Mouse (Mus musculus) midbrain, embryonic 15.5 days (tissue): ENCODE data around the gene Smim20. TPM values are rescaled to one million over a fixed set of nuclear protein-coding genes. Genes with fewer than 3 reads are reported as not detected.

Experiments used
- ATAC-seq: fragments of 200-750 bp; cut with Nextera tagmentation; replicated peaks from 2 replicates; pipeline ENCODE4 v1.8.0; 2017; ENCODE audit warnings: moderate TSS enrichment
- H3K27ac ChIP-seq: fragments of 300-500 bp; sonication (generic); 2 replicates; pipeline ENCODE4 v1.5.1; 2015; ENCODE audit warnings: mild to moderate bottlenecking, inconsistent platforms
- H3K27me3 ChIP-seq: fragments of 300-500 bp; sonication (generic); replicated peaks from 2 replicates; pipeline ENCODE4 v1.6.1; 2015; ENCODE audit warnings: inconsistent platforms
- H3K36me3 ChIP-seq: fragments of 300-500 bp; sonication (generic); replicated peaks from 2 replicates; pipeline ENCODE4 v1.6.1; 2015; ENCODE audit warnings: inconsistent platforms
- H3K4me1 ChIP-seq: fragments of 300-500 bp; sonication (generic); 2 replicates; pipeline ENCODE4 v1.6.1; 2015; ENCODE audit warnings: inconsistent platforms
- H3K4me2 ChIP-seq: fragments of 300-500 bp; sonication (generic); 2 replicates; pipeline ENCODE4 v1.6.1; 2015; ENCODE audit warnings: inconsistent platforms, mild to moderate bottlenecking, moderate library complexity
- H3K4me3 ChIP-seq: fragments of 300-500 bp; sonication (generic); 2 replicates; pipeline ENCODE4 v1.5.1; 2015; ENCODE audit warnings: mild to moderate bottlenecking, inconsistent platforms
- H3K9ac ChIP-seq: fragments of 300-500 bp; sonication (generic); 2 replicates; pipeline ENCODE4 v1.6.1; 2015; ENCODE audit warnings: mild to moderate bottlenecking, inconsistent platforms
- H3K9me3 ChIP-seq: fragments of 300-500 bp; sonication (generic); 2 replicates; pipeline ENCODE4 v1.6.1; 2016; ENCODE audit warnings: inconsistent platforms
- WGBS: fragments of 180-500 bp; shearing (Covaris S2); methylation state at CpG from one replicate; pipeline ENCODE4 v1.1.7; 2015; ENCODE audit warnings: mixed read lengths; 5-methylcytosine and 5-hydroxymethylcytosine counted together
- polyA plus RNA-seq: library from polyadenylated mRNA; unstranded; fragments of >200 nt; fragmentation: Nextera tagmentation; extraction: Ambion mirVana; gene quantifications from 2 replicates; pipeline ENCODE4 v1.2.1, GENCODE M21; 2015

The Smim20 gene
- polyA plus RNA-seq, 1 experiment from 2014 or later, result 67.8 TPM

- Histone ChIP-seq H3K4me2 (no peak overlapping the region), H3K27ac (no peak overlapping the region), H3K4me3 (no peak overlapping the region), H3K4me1 (peaks cover 16% of the 10 kb centered on the region; the same call in 1 of the 2 replicates), H3K9me3 (no peaks in the 10 kb centered on the region), H3K36me3 (no peaks in the 10 kb centered on the region), H3K27me3 (0 out of 2 replicates have a peak, but pooled peaks cover 4% of the 10 kb centered on the region), H3K9ac (no peak overlapping the region)
- 78% methylated on average over 10 of the region's 10 CpGs for WGBS
- ATAC-seq, result no peak
Observed at GRCm38 (mm10) chr5:53243933-53244332, 22.9 kb upstream of the Smim20 start.

DNA sequence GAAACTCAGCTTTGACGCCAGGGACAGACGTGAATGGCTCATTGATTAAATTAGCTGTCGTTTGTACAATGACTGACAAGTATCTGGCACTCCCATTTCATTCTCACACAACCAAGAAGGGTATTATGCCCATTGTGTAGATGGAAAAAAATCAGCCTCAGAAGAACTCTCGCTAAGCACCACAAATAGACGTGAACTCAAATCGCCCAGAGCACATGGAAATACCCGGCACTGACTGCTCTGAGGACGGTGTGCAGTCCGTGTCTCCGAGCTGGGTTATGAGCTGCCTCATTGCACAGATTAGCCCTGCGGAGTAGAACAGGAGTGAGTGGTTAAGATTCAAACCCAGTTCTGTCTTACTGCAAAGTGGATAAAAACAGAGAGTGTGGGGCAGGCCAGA lies 18.4 kb upstream of the Smim20 start:
- H3K36me3 ChIP-seq, result no peaks in the 10 kb centered on the region
- no peak overlapping the region for H3K27ac ChIP-seq
- no peak for ATAC-seq
- H3K9ac ChIP-seq, result no peak overlapping the region
- H3K4me2 ChIP-seq, result no peak overlapping the region
- 29% methylated on average over 11 of the region's 11 CpGs for WGBS
- H3K4me1 ChIP-seq, result peaks cover 6% of the 10 kb centered on the region; the same call in 1 of the 2 replicates
- H3K4me3 ChIP-seq, result no peak overlapping the region
- H3K9me3 ChIP-seq, result no peaks in the 10 kb centered on the region
- 0 out of 2 replicates have a peak, but pooled peaks cover 4% of the 10 kb centered on the region for H3K27me3 ChIP-seq

DNA sequence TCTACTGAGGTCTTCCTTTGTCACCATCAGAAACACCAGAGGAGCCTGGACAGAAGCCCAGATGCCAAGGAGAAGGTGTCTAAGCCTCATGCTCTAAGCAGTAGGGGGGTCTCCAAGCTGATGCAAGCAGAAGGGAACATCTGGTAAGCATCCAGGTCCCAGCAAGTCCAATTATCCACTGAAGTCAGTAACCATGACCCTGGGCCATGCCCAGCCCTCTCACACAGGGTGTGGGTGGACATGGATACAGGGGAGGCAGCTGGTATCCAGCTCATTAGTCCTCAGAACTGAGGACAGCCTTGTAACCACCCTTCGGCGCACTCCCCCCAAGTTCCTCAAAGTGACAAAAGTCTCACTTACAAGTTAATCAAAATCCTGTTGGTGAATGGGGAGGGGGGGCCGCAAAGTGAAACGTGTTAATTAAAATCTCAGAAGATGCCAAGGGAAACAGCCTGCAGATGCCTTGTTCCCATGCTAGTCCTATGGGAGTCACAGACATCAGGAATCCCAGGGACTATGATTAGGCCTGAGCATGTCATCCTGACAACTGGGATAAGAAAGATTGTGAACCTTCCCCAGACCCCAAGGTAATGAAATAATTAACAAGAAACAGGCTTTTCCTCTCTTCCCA lies 17.3 kb upstream of the Smim20 start:
- H3K4me2 ChIP-seq, result no peak overlapping the region
- no peak overlapping the region for H3K4me3 ChIP-seq
- H3K27me3 ChIP-seq, result 0 out of 2 replicates have a peak, but pooled peaks cover 4% of the 10 kb centered on the region
- no peak overlapping the region for H3K9ac ChIP-seq
- peak; percentile 70 for ATAC-seq
- WGBS, result 52% methylated on average over 4 of the region's 4 CpGs
- H3K9me3 ChIP-seq, result no peaks in the 10 kb centered on the region
- H3K36me3 ChIP-seq, result no peaks in the 10 kb centered on the region
- H3K4me1 ChIP-seq, result peaks cover 6% of the 10 kb centered on the region; the same call in 1 of the 2 replicates
- H3K27ac ChIP-seq, result no peak overlapping the region

DNA sequence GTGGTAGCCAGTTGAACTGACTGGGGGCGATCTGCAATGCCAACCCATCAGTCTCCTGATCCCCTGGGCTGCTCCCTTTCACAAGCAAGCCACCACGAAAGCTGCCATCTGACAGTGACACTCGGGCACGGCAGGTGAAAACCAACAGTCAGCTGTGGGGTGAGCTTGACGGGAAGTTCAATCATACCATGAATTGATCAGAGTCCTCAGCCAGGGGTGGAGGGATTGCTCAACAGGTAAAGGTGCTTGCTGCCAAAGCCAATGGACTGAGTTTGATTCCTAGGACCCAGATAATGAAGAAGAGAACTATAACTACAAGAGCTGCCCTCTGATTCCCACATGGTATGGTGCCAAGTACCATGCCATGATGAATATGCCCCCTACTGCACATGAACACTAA lies 12.7 kb upstream of the Smim20 start:
- Histone ChIP-seq H3K4me2 (no peak overlapping the region), H3K36me3 (no peaks in the 10 kb centered on the region), H3K9me3 (no peaks in the 10 kb centered on the region), H3K27me3 (no peaks in the 10 kb centered on the region), H3K4me1 (peaks cover 16% of the 10 kb centered on the region), H3K9ac (no peak overlapping the region), H3K4me3 (no peak overlapping the region), H3K27ac (no peak overlapping the region)
- no peak for ATAC-seq
- 83% methylated on average over 5 of the region's 5 CpGs for WGBS

- Histone ChIP-seq H3K36me3 (no peaks in the 10 kb centered on the region), H3K4me3 (no peak overlapping the region), H3K4me1 (peaks cover 19% of the 10 kb centered on the region), H3K9me3 (no peaks in the 10 kb centered on the region), H3K9ac (no peak overlapping the region), H3K27me3 (no peaks in the 10 kb centered on the region), H3K27ac (no peak overlapping the region), H3K4me2 (no peak overlapping the region)
- ATAC-seq, result no peak
- 26% methylated on average over 3 of the region's 3 CpGs for WGBS
Observed at GRCm38 (mm10) chr5:53254821-53255220, 12.1 kb upstream of the Smim20 start.

GRCm38 (mm10) chr5:53258038-53258786 lies 8.7 kb upstream of the Smim20 start:
- 2% methylated on average over 29 of the region's 29 CpGs for WGBS
- Histone ChIP-seq H3K27ac (peak overlapping the region; percentile 68), H3K9me3 (no peaks in the 10 kb centered on the region), H3K4me2 (peak overlapping the region; percentile 82), H3K4me3 (peak overlapping the region; percentile 37), H3K9ac (peak overlapping the region; percentile 26), H3K4me1 (peaks cover 19% of the 10 kb centered on the region), H3K27me3 (no peaks in the 10 kb centered on the region), H3K36me3 (no peaks in the 10 kb centered on the region)
- ATAC-seq, result peak; percentile 78

DNA sequence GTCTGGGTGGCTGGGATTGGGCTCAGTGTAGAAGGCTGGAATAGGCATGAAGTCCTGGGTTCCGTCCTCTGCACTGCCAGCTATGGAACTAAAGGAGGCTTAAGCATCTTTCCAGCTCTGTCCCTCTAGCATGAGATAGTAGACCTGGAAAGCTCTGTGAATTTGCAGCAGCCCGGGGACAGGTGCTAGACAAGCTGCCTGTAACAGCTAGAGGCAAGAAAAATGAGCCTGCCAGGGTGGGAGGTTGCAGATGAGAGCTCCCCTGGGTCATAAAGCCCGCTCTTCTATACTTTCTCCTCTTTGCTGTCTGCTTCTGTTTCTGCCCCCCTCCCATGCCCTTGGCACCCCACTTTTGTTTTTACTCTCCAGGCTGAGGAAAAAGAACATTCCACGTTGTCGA lies 7.0 kb upstream of the Smim20 start:
- whole genome bisulfite sequencing, result 56% methylated on average over 5 of the region's 5 CpGs
- H3K27me3 ChIP-seq, result no peaks in the 10 kb centered on the region
- no peaks in the 10 kb centered on the region for H3K36me3 ChIP-seq
- no peak overlapping the region for H3K9ac ChIP-seq
- no peak overlapping the region for H3K27ac ChIP-seq
- no peak overlapping the region for H3K4me2 ChIP-seq
- ATAC-seq, result no peak
- H3K4me3 ChIP-seq, result no peak overlapping the region
- H3K9me3 ChIP-seq, result no peaks in the 10 kb centered on the region
- peaks cover 19% of the 10 kb centered on the region for H3K4me1 ChIP-seq

DNA sequence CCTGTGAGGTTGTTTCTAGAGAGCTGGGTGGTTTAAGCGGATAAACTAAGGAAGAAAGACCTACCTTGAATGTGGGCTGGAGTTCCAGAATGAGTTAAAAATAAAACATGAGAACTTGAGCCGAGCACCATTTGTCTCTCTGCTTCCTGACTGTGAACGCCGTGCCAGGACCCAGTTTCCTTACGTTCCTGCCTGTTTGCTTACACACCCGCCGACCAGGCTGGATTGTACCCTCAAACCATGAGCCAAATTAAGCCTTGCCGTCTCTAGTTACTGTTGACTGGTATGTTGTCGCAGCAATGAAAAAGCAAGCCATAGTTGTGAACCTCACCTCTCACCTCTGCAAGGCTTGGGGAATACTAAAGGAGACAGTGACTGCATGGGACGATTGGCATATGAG lies 4.9 kb upstream of the Smim20 start:
- H3K4me1 ChIP-seq, result peaks cover 26% of the 10 kb centered on the region
- H3K9me3 ChIP-seq, result no peaks in the 10 kb centered on the region
- no peak overlapping the region for H3K9ac ChIP-seq
- no peak overlapping the region for H3K4me2 ChIP-seq
- no peak for ATAC-seq
- no peaks in the 10 kb centered on the region for H3K36me3 ChIP-seq
- H3K27ac ChIP-seq, result no peak overlapping the region
- H3K4me3 ChIP-seq, result no peak overlapping the region
- H3K27me3 ChIP-seq, result no peaks in the 10 kb centered on the region
- 94% methylated on average over 10 of the region's 10 CpGs for WGBS

GRCm38 (mm10) chr5:53264061-53264460 lies 2.8 kb upstream of the Smim20 start:
- ATAC-seq, result no peak
- WGBS, result 83% methylated on average over 5 of the region's 5 CpGs
- Histone ChIP-seq H3K36me3 (no peaks in the 10 kb centered on the region), H3K27me3 (no peaks in the 10 kb centered on the region), H3K4me1 (peaks cover 22% of the 10 kb centered on the region), H3K4me2 (no peak overlapping the region), H3K9ac (no peak overlapping the region), H3K4me3 (no peak overlapping the region), H3K9me3 (no peaks in the 10 kb centered on the region), H3K27ac (no peak overlapping the region)

GRCm38 (mm10) chr5:53265740-53266139 lies 1.1 kb upstream of the Smim20 start:
- Histone ChIP-seq H3K9me3 (no peaks in the 10 kb centered on the region), H3K36me3 (no peaks in the 10 kb centered on the region), H3K4me3 (no peak overlapping the region), H3K27ac (no peak overlapping the region), H3K9ac (no peak overlapping the region), H3K27me3 (no peaks in the 10 kb centered on the region), H3K4me2 (no peak overlapping the region), H3K4me1 (peaks cover 19% of the 10 kb centered on the region)
- WGBS, result 75% methylated on average over 12 of the region's 12 CpGs
- ATAC-seq, result no peak

GRCm38 (mm10) chr5:53266181-53266580 lies 702 bp upstream of the Smim20 start:
- no peaks in the 10 kb centered on the region for H3K9me3 ChIP-seq
- peak; percentile 20; the same call in 1 of the 2 replicates for ATAC-seq
- H3K4me1 ChIP-seq, result peaks cover 19% of the 10 kb centered on the region
- WGBS, result 83% methylated on average over 4 of the region's 4 CpGs
- no peaks in the 10 kb centered on the region for H3K36me3 ChIP-seq
- no peak overlapping the region for H3K27ac ChIP-seq
- no peak overlapping the region for H3K4me3 ChIP-seq
- H3K9ac ChIP-seq, result no peak overlapping the region
- no peaks in the 10 kb centered on the region for H3K27me3 ChIP-seq
- H3K4me2 ChIP-seq, result peak overlapping the region; percentile 87; the same call in 1 of the 2 replicates

- no peak overlapping the region for H3K4me3 ChIP-seq
- 79% methylated on average over 6 of the region's 6 CpGs for WGBS
- no peak overlapping the region for H3K27ac ChIP-seq
- peaks cover 19% of the 10 kb centered on the region for H3K4me1 ChIP-seq
- no peaks in the 10 kb centered on the region for H3K36me3 ChIP-seq
- no peak overlapping the region for H3K9ac ChIP-seq
- no peaks in the 10 kb centered on the region for H3K9me3 ChIP-seq
- H3K27me3 ChIP-seq, result no peaks in the 10 kb centered on the region
- peak overlapping the region; percentile 87 for H3K4me2 ChIP-seq
- no peak for ATAC-seq
Observed at GRCm38 (mm10) chr5:53268095-53268692, 1.3 kb downstream of the Smim20 start.
